ENCODE assay signal across 7 mouse cellular contexts in the genomic region with DNA sequence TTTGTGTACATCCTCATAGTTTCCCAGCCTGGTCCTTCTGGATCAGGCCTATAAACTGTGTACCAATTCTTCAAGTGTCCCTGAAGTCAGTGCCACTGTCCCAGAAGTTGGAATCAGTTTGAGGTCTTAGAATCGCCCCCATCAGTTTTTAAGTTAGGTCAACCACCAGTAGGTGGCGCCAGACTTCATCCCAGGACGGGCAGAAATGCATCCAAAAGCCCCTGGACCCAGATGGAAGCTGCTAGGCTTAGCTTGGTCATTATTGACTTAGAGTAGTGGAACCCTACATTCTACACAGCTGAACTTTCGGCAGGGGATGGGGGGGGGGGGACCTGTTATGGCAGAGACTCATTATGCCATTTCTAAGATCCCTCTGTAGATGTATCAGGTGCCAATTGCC.
DNase-seq lines count a peak whose midpoint lies in the region; ATAC-seq and TF ChIP-seq lines count a peak whose summit lies in the region.

No protein-coding gene starts in this region.

- H3K9me3 ChIP-seq in kidney, embryonic 15.5 days (replicated peaks): no peaks in the 10 kb centered on the region

- H3K9ac ChIP-seq in kidney, embryonic 15.5 days: no peak overlapping the region

- no peak overlapping the region for H3K4me3 ChIP-seq in kidney, adult 2 months (ENCODE audit: insufficient read depth, low read depth, low read length)
- no peak overlapping the region for H3K4me3 ChIP-seq in kidney, embryonic 15.5 days (replicated peaks)

- WGBS in kidney, adult 2 months: 48% methylated on average over 4 of the region's 4 CpGs
- WGBS in kidney, embryonic 15.5 days: 45% methylated on average over 4 of the region's 4 CpGs

- no peaks in the 10 kb centered on the region for H3K4me1 ChIP-seq in kidney, adult 2 months (ENCODE audit: control insufficient read depth, insufficient read depth, low read length)
- no peaks in the 10 kb centered on the region for H3K4me1 ChIP-seq in kidney, embryonic 15.5 days

- H3K27ac ChIP-seq in kidney, adult 2 months (ENCODE audit: insufficient read depth, low read depth, low read length): no peak overlapping the region
- no peak overlapping the region for H3K27ac ChIP-seq in kidney, embryonic 15.5 days

- no peaks in the 10 kb centered on the region for H3K27me3 ChIP-seq in kidney, adult 2 months (replicated peaks; ENCODE audit: control insufficient read depth, insufficient read depth, low read length)
- H3K27me3 ChIP-seq in kidney, embryonic 15.5 days: no peaks in the 10 kb centered on the region

- ATAC-seq in kidney, embryonic 15.5 days (replicated peaks; ENCODE audit: low FRiP score): no peak
- no peak for ATAC-seq in megakaryocyte, adult 5-6 weeks (ENCODE audit: poor library complexity, severe bottlenecking)

- no peak overlapping the region for H3K4me2 ChIP-seq in kidney, embryonic 15.5 days

- H3K36me3 ChIP-seq in kidney, adult 2 months (ENCODE audit: control insufficient read depth, insufficient read depth, low read length): no peaks in the 10 kb centered on the region
- no peaks in the 10 kb centered on the region for H3K36me3 ChIP-seq in kidney, embryonic 15.5 days

- peak; percentile 61 for TF ChIP-seq CTCF in kidney, adult 2 months (conservative IDR thresholded peaks at IDR 0.05; ENCODE audit: insufficient read depth, insufficient read length, low read depth, low read length)

- no peak for TF ChIP-seq POLR2A in kidney, adult 2 months (IDR thresholded peaks at IDR 0.05; ENCODE audit: low read depth, low read length)

- peak; percentile 18 for DNase-seq in kidney, adult 2 months
- DNase-seq in B cell, adult 2 months: peak; percentile 56 to 57
- DNase-seq in ES-CJ7 (ENCODE audit: low read depth, low spot score): peak; percentile 59
- DNase-seq in embryo, embryonic 11.5 days (ENCODE audit: low read depth, low spot score): peak; percentile 46
- peak; percentile 70 for DNase-seq in mesoderm, embryonic 11.5 days (ENCODE audit: low read depth, low spot score)

Comparison
In these comparisons a context has a peak if more than half of its experiments do, and no peak if none do; other contexts are left out.
1. DNase-seq: peak in every context shown above with its lines; median percentile 70 in mesoderm, embryonic 11.5 days; 59 in ES-CJ7; 56 in B cell, adult 2 months; 46 in embryo, embryonic 11.5 days; 18 in kidney, adult 2 months.